Mouse (Mus musculus) lung, adult 2 months (tissue): Measurements from ENCODE around the gene Sertm1. TPM values are rescaled to one million over a fixed set of nuclear protein-coding genes. Genes with fewer than 3 reads are reported as not detected.

Experiments
- DNase-seq: peaks from one replicate; pipeline ENCODE4 v3.0.0; 2022
- H3K4me1 ChIP-seq: fragments of 200-500 bp; 2 replicates; pipeline ENCODE4 v1.6.1; 2011; ENCODE audit warnings: low read length; ENCODE audit not compliant: control insufficient read depth, insufficient read depth
- H3K4me3 ChIP-seq: fragments of 200-500 bp; replicated peaks from 2 replicates; pipeline ENCODE3; 2011; ENCODE audit warnings: low read depth, mild to moderate bottlenecking, control low read depth, low read length; ENCODE audit errors: extremely low read depth
- CTCF ChIP-seq: fragments of 200-500 bp; IDR thresholded peaks from 2 replicates; pipeline ENCODE4 v1.5.1; 2011; ENCODE audit warnings: mild to moderate bottlenecking, low read length, control low read depth; ENCODE audit not compliant: insufficient read depth
- POLR2A ChIP-seq: fragments of 200-500 bp; IDR thresholded peaks from 2 replicates; pipeline ENCODE4 v1.6.1; 2011; ENCODE audit warnings: low read depth, mild to moderate bottlenecking, control low read depth, low read length, borderline replicate concordance; ENCODE audit errors: extremely low read depth
- WGBS: fragments of 180-500 bp; shearing (Covaris S2); methylation state at CpG from one replicate; pipeline ENCODE4 v1.1.7; 2018; 5-methylcytosine and 5-hydroxymethylcytosine counted together
- polyA plus RNA-seq: library from polyadenylated mRNA; depleted of rRNA; stranded (reverse); fragments of >200 nt; gene quantifications from 2 replicates; pipeline ENCODE4 v1.2.3, GENCODE M21; 2012; rRNA removed

Gene Sertm1
- polyA plus RNA-seq: not detected in 2 replicates

GRCm38 (mm10) chr3:54915643-54916071 is at the start of gene Sertm1:
Sertm1 (minus strand) TSS chr3:54915887.
- peaks cover 3% of the 10 kb centered on the region; the same call in 1 of the 2 replicates for H3K4me1 ChIP-seq
- 1% methylated on average over 38 of the region's 38 CpGs for WGBS
- TF ChIP-seq POLR2A (no peak), CTCF (no peak)
- no peak within 1 kb of the TSS for H3K4me3 ChIP-seq
- no peak for DNase-seq

- 73% methylated on average over 3 of the region's 3 CpGs for WGBS
- no peak overlapping the region for H3K4me3 ChIP-seq
- DNase-seq: no peak
- TF ChIP-seq CTCF (no peak), POLR2A (no peak)
- no peaks in the 10 kb centered on the region for H3K4me1 ChIP-seq
Observed at GRCm38 (mm10) chr3:54964948-54965506, 49.3 kb upstream of the Sertm1 start.

- Histone ChIP-seq H3K4me3 (no peak overlapping the region), H3K4me1 (no peaks in the 10 kb centered on the region)
- TF ChIP-seq CTCF (no peak), POLR2A (no peak)
- no peak for DNase-seq
- WGBS: 49% methylated on average over 6 of the region's 6 CpGs
Observed at GRCm38 (mm10) chr3:54943067-54943810, 27.6 kb upstream of the Sertm1 start.

GRCm38 (mm10) chr3:54934535-54934934 is 18.8 kb upstream of the Sertm1 start:
- WGBS: 72% methylated on average over 4 of the region's 4 CpGs
- Histone ChIP-seq H3K4me3 (no peak overlapping the region), H3K4me1 (no peaks in the 10 kb centered on the region)
- TF ChIP-seq POLR2A (no peak), CTCF (no peak)
- no peak for DNase-seq

- no peak for DNase-seq
- TF ChIP-seq CTCF: no peak
- no peak for TF ChIP-seq POLR2A
- Histone ChIP-seq H3K4me3 (no peak overlapping the region), H3K4me1 (no peaks in the 10 kb centered on the region)
- 90% methylated on average over 4 of the region's 4 CpGs for WGBS
Observed at GRCm38 (mm10) chr3:54932599-54932998, 16.9 kb upstream of the Sertm1 start.

- H3K4me3 ChIP-seq: no peak overlapping the region
- DNase-seq: no peak
- no peak for TF ChIP-seq POLR2A
- TF ChIP-seq CTCF: no peak
- peaks cover 3% of the 10 kb centered on the region; the same call in 1 of the 2 replicates for H3K4me1 ChIP-seq
- 67% methylated on average over 3 of the region's 3 CpGs for WGBS
Observed at GRCm38 (mm10) chr3:54920425-54920824, 4.7 kb upstream of the Sertm1 start.

GRCm38 (mm10) chr3:54914845-54915642 is 643 bp downstream of the Sertm1 start:
- H3K4me1 ChIP-seq: peaks cover 3% of the 10 kb centered on the region; the same call in 1 of the 2 replicates
- no peak overlapping the region for H3K4me3 ChIP-seq
- 4% methylated on average over 31 of the region's 31 CpGs for WGBS
- no peak for TF ChIP-seq POLR2A
- TF ChIP-seq CTCF: no peak
- DNase-seq: no peak

GRCm38 (mm10) chr3:54908878-54909277 is 6.8 kb downstream of the Sertm1 start:
- Histone ChIP-seq H3K4me1 (no peaks in the 10 kb centered on the region), H3K4me3 (no peak overlapping the region)
- no peak for DNase-seq
- TF ChIP-seq POLR2A (no peak), CTCF (no peak)
- 71% methylated on average over 1 of the region's 1 CpGs for WGBS

GRCm38 (mm10) chr3:54897974-54898373 is 17.7 kb downstream of the Sertm1 start:
- WGBS: 67% methylated on average over 10 of the region's 10 CpGs

More at GRCm38 (mm10) chr3:54897974-54898373, 17.7 kb downstream of the Sertm1 start:
- TF ChIP-seq POLR2A (no peak), CTCF (no peak)
- no peaks in the 10 kb centered on the region for H3K4me1 ChIP-seq
- DNase-seq: no peak
- no peak overlapping the region for H3K4me3 ChIP-seq
